Mouse (Mus musculus) C2C12 (cell line): ENCODE results near the gene Slc31a2.

Experiments used
- CTCF ChIP-seq: IDR thresholded peaks from one replicate; pipeline ENCODE4 v1.5.1; 2011; ENCODE audit not compliant: control insufficient read depth, insufficient read depth, insufficient read length
- MYOG ChIP-seq: IDR thresholded peaks from one replicate; pipeline ENCODE4 v1.6.1; 2011; ENCODE audit not compliant: control insufficient read depth, insufficient read length; ENCODE audit errors: extremely low read depth
- USF1 ChIP-seq: IDR thresholded peaks from one replicate; pipeline ENCODE4 v1.6.1; 2011; ENCODE audit warnings: low read depth, mild to moderate bottlenecking, control low read depth, moderate library complexity

DNA sequence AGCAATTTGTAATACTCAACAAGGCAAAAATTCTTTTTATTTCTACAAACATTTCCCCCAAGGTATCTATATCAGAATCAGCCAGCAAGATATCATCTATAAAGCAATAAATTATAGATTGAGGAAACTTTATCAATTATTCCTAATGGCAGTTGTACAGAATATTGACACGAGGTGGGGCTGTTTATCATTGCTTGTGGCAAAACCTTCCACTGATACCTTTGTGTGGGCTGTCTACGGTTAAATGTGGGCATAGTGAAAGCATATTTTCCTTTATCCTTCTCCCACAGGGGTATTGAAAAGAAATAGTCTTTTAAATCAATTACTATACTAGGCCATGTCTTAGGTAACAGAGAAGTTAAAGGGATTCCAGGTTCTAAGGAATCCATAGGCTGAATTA, 48.9 kb upstream of the Slc31a2 start:
- no peak for TF ChIP-seq MYOG
- no peak for TF ChIP-seq USF1
- no peak for TF ChIP-seq CTCF
